Mouse (Mus musculus): Measurements from ENCODE around the gene BC051665. TPM values are rescaled to one million over a fixed set of nuclear protein-coding genes. Genes with fewer than 3 reads are reported as not detected.

The BC051665 gene
- total and polyA plus RNA-seq, 3 experiments = not detected

GRCm38 (mm10) chr13:60759136-60759535 lies 27.0 kb downstream of the BC051665 start:
- Histone ChIP-seq H3K27me3 (ENCODE audit: insufficient read depth, low read length) (no peaks in the 10 kb centered on the region), H3K4me1 (ENCODE audit: insufficient read depth, low read depth, low read length) (no peaks in the 10 kb centered on the region), H3K4me3 (ENCODE audit: low read depth, low read length) (no peak overlapping the region), H3K9me3 (replicated peaks) (peaks cover 56% of the 10 kb centered on the region), H3K36me3 (replicated peaks) (no peaks in the 10 kb centered on the region)
- no peak for DNase-seq (ENCODE audit: low spot score)
- ATAC-seq (ENCODE audit: extremely low read depth, insufficient number of reproducible peaks, low FRiP score, poor library complexity, severe bottlenecking) = no peak
- TF ChIP-seq POLR2AphosphoS5 (IDR thresholded peaks at IDR 0.05; ENCODE audit: insufficient replicate concordance, low read depth, low read length) (no peak), CTCF (IDR thresholded peaks at IDR 0.05; ENCODE audit: low read depth, low read length) (no peak), GATA2 (IDR thresholded peaks at IDR 0.05; ENCODE audit: borderline replicate concordance, low read depth, low read length) (no peak), TAL1 (conservative IDR thresholded peaks at IDR 0.05; ENCODE audit: low read depth, low read length) (no peak), GATA1 (IDR thresholded peaks at IDR 0.05; ENCODE audit: borderline replicate concordance, low read length) (no peak)

GRCm38 (mm10) chr13:60757292-60757691 lies 28.9 kb downstream of the BC051665 start:
- Histone ChIP-seq H3K27me3 (ENCODE audit: insufficient read depth, low read length) (no peaks in the 10 kb centered on the region), H3K36me3 (replicated peaks) (no peaks in the 10 kb centered on the region), H3K4me1 (ENCODE audit: insufficient read depth, low read depth, low read length) (no peaks in the 10 kb centered on the region), H3K9me3 (replicated peaks) (peaks cover 64% of the 10 kb centered on the region), H3K4me3 (ENCODE audit: low read depth, low read length) (no peak overlapping the region; the same call in 1 of the 2 replicates)
- DNase-seq (ENCODE audit: low spot score) (no peak), ATAC-seq (ENCODE audit: extremely low read depth, insufficient number of reproducible peaks, low FRiP score, poor library complexity, severe bottlenecking) (no peak)
- TF ChIP-seq TAL1 (conservative IDR thresholded peaks at IDR 0.05; ENCODE audit: low read depth, low read length) (no peak), GATA2 (IDR thresholded peaks at IDR 0.05; ENCODE audit: borderline replicate concordance, low read depth, low read length) (no peak)

- ATAC-seq (ENCODE audit: extremely low read depth, insufficient number of reproducible peaks, low FRiP score, poor library complexity, severe bottlenecking) (no peak), DNase-seq (ENCODE audit: low spot score) (no peak)
- Histone ChIP-seq H3K36me3 (replicated peaks) (no peaks in the 10 kb centered on the region), H3K4me3 (ENCODE audit: low read depth, low read length) (no peak overlapping the region), H3K27me3 (ENCODE audit: insufficient read depth, low read length) (no peaks in the 10 kb centered on the region), H3K9me3 (replicated peaks) (peaks cover 64% of the 10 kb centered on the region), H3K4me1 (ENCODE audit: insufficient read depth, low read depth, low read length) (no peaks in the 10 kb centered on the region)
- no peak for TF ChIP-seq GATA2 (IDR thresholded peaks at IDR 0.05; ENCODE audit: borderline replicate concordance, low read depth, low read length)
- TF ChIP-seq POLR2AphosphoS5 (IDR thresholded peaks at IDR 0.05; ENCODE audit: insufficient replicate concordance, low read depth, low read length) = no peak
- TF ChIP-seq TAL1 (conservative IDR thresholded peaks at IDR 0.05; ENCODE audit: low read depth, low read length) = no peak
- TF ChIP-seq GATA1 (IDR thresholded peaks at IDR 0.05; ENCODE audit: borderline replicate concordance, low read length) = no peak
- no peak for TF ChIP-seq CTCF (IDR thresholded peaks at IDR 0.05; ENCODE audit: low read depth, low read length)
Observed at GRCm38 (mm10) chr13:60755251-60755650, 30.9 kb downstream of the BC051665 start.

- ATAC-seq (ENCODE audit: extremely low read depth, insufficient number of reproducible peaks, low FRiP score, poor library complexity, severe bottlenecking) = no peak
- no peak for TF ChIP-seq GATA1 (IDR thresholded peaks at IDR 0.05; ENCODE audit: borderline replicate concordance, low read length)
- TF ChIP-seq TAL1 (conservative IDR thresholded peaks at IDR 0.05; ENCODE audit: low read depth, low read length) = no peak
- TF ChIP-seq POLR2AphosphoS5 (IDR thresholded peaks at IDR 0.05; ENCODE audit: insufficient replicate concordance, low read depth, low read length) = no peak
- TF ChIP-seq GATA2 (IDR thresholded peaks at IDR 0.05; ENCODE audit: borderline replicate concordance, low read depth, low read length) = no peak
- TF ChIP-seq CTCF (IDR thresholded peaks at IDR 0.05; ENCODE audit: low read depth, low read length) = no peak
- H3K9me3 ChIP-seq (replicated peaks) = peaks cover 78% of the 10 kb centered on the region
Observed at GRCm38 (mm10) chr13:60753216-60753615, 32.9 kb downstream of the BC051665 start.

GRCm38 (mm10) chr13:60750930-60751329 lies 35.2 kb downstream of the BC051665 start:
- TF ChIP-seq GATA2 (IDR thresholded peaks at IDR 0.05; ENCODE audit: borderline replicate concordance, low read depth, low read length) = no peak
- TF ChIP-seq CTCF (IDR thresholded peaks at IDR 0.05; ENCODE audit: low read depth, low read length) = no peak
- TF ChIP-seq POLR2AphosphoS5 (IDR thresholded peaks at IDR 0.05; ENCODE audit: insufficient replicate concordance, low read depth, low read length) = no peak
- no peak for TF ChIP-seq TAL1 (conservative IDR thresholded peaks at IDR 0.05; ENCODE audit: low read depth, low read length)
- TF ChIP-seq GATA1 (IDR thresholded peaks at IDR 0.05; ENCODE audit: borderline replicate concordance, low read length) = no peak
- H3K9me3 ChIP-seq (replicated peaks) = peaks cover 76% of the 10 kb centered on the region
- no peak for ATAC-seq (ENCODE audit: extremely low read depth, insufficient number of reproducible peaks, low FRiP score, poor library complexity, severe bottlenecking)
- no peak for DNase-seq (ENCODE audit: low spot score)
- no peak overlapping the region for H3K4me3 ChIP-seq (ENCODE audit: low read depth, low read length)
- H3K27me3 ChIP-seq (ENCODE audit: insufficient read depth, low read length) = no peaks in the 10 kb centered on the region
- H3K4me1 ChIP-seq (ENCODE audit: insufficient read depth, low read depth, low read length) = no peaks in the 10 kb centered on the region
- H3K36me3 ChIP-seq (replicated peaks) = no peaks in the 10 kb centered on the region

More at GRCm38 (mm10) chr13:60753216-60753615, 32.9 kb downstream of the BC051665 start:
- DNase-seq (ENCODE audit: low spot score) = no peak
- Histone ChIP-seq H3K4me3 (ENCODE audit: low read depth, low read length) (no peak overlapping the region), H3K27me3 (ENCODE audit: insufficient read depth, low read length) (no peaks in the 10 kb centered on the region), H3K36me3 (replicated peaks) (no peaks in the 10 kb centered on the region), H3K4me1 (ENCODE audit: insufficient read depth, low read depth, low read length) (no peaks in the 10 kb centered on the region)

GRCm38 (mm10) chr13:60748556-60748955 lies 37.6 kb downstream of the BC051665 start:
- ATAC-seq (ENCODE audit: extremely low read depth, insufficient number of reproducible peaks, low FRiP score, poor library complexity, severe bottlenecking) (no peak), DNase-seq (ENCODE audit: low spot score) (no peak)
- Histone ChIP-seq H3K27me3 (ENCODE audit: insufficient read depth, low read length) (no peaks in the 10 kb centered on the region), H3K4me1 (ENCODE audit: insufficient read depth, low read depth, low read length) (no peaks in the 10 kb centered on the region), H3K4me3 (ENCODE audit: low read depth, low read length) (no peak overlapping the region), H3K9me3 (replicated peaks) (peaks cover 86% of the 10 kb centered on the region), H3K36me3 (replicated peaks) (no peaks in the 10 kb centered on the region)
- TF ChIP-seq POLR2AphosphoS5 (IDR thresholded peaks at IDR 0.05; ENCODE audit: insufficient replicate concordance, low read depth, low read length) = no peak
- no peak for TF ChIP-seq TAL1 (conservative IDR thresholded peaks at IDR 0.05; ENCODE audit: low read depth, low read length)
- TF ChIP-seq CTCF (IDR thresholded peaks at IDR 0.05; ENCODE audit: low read depth, low read length) = no peak
- TF ChIP-seq GATA2 (IDR thresholded peaks at IDR 0.05; ENCODE audit: borderline replicate concordance, low read depth, low read length) = no peak
- TF ChIP-seq GATA1 (IDR thresholded peaks at IDR 0.05; ENCODE audit: borderline replicate concordance, low read length) = no peak
